Mouse (Mus musculus) gastrocnemius, adult 2 months (tissue): ENCODE measurements at regions not wholly inside any gene's neighbourhood (a gene's known extent, or its start where the extent isn't known, plus 50 kb on each side); places are given as distances from the start of the nearest gene placed in this dataset.
"Not testable (repeated sequence)": the region's sequence is repeated elsewhere in the genome, so short reads cannot be mapped to it uniquely, and the experiment has no call there.

Experiments
- DNase-seq: peaks from one replicate; pipeline ENCODE4 v3.0.0; 2022
- H3K27ac ChIP-seq: fragments of 200-600 bp; 2 replicates; pipeline ENCODE4 v1.8.1; 2022; ENCODE audit warnings: mild to moderate bottlenecking
- H3K4me3 ChIP-seq: fragments of 200-600 bp; 2 replicates; pipeline ENCODE4 v1.8.1; 2022; ENCODE audit warnings: mild to moderate bottlenecking, moderate library complexity
- CTCF ChIP-seq: fragments of 200-600 bp; IDR thresholded peaks from 2 replicates; pipeline ENCODE4 v1.8.1; 2022; ENCODE audit warnings: antibody characterized with exemption, mild to moderate bottlenecking, moderate library complexity
- intact Hi-C: fragments of 180-260 bp; cut with DNase I; formaldehyde crosslinking; loops from one replicate; pipeline ENCODE4 v1.15.1; 2025

- no peak for DNase-seq
- Histone ChIP-seq H3K27ac (no peak overlapping the region), H3K4me3 (no peak overlapping the region)
- intact Hi-C loops: no loop called here
- TF ChIP-seq CTCF: no peak
Measured at GRCm38 (mm10) chr1:164522377-164523150, 64.4 kb upstream of the Atp1b1 start.

GRCm38 (mm10) chr1:164521371-164522130 is 63.4 kb upstream of the Atp1b1 start:
- DNase-seq: no peak
- Histone ChIP-seq H3K4me3 (no peak overlapping the region), H3K27ac (no peak overlapping the region)
- intact Hi-C loops: no loop called here
- no peak for TF ChIP-seq CTCF

GRCm38 (mm10) chr1:164518866-164519265 is 60.7 kb upstream of the Atp1b1 start:
- H3K4me3 ChIP-seq: no peak overlapping the region
- no peak overlapping the region for H3K27ac ChIP-seq
- intact Hi-C loops: no loop called here
- DNase-seq: no peak
- no peak for TF ChIP-seq CTCF

- no peak for DNase-seq
- no peak for TF ChIP-seq CTCF
- Histone ChIP-seq H3K4me3 (no peak overlapping the region), H3K27ac (no peak overlapping the region)
- intact Hi-C loops: no loop called here
Measured at GRCm38 (mm10) chr1:164518308-164518707, 60.2 kb upstream of the Atp1b1 start.

- DNase-seq, intact Hi-C loops, H3K4me3 ChIP-seq, H3K27ac ChIP-seq: not testable (repeated sequence)
Measured at GRCm38 (mm10) chr1:164517362-164517761, 59.2 kb upstream of the Atp1b1 start.

GRCm38 (mm10) chr1:164511628-164512385 is 53.7 kb upstream of the Atp1b1 start:
- Histone ChIP-seq H3K4me3 (no peak overlapping the region), H3K27ac (no peak overlapping the region)
- DNase-seq: no peak
- no peak for TF ChIP-seq CTCF
- intact Hi-C loops: no loop called here

GRCm38 (mm10) chr1:164509226-164509625 is 51.1 kb upstream of the Atp1b1 start:
- intact Hi-C loops: no loop called here
- DNase-seq: no peak
- Histone ChIP-seq H3K27ac (no peak overlapping the region), H3K4me3 (no peak overlapping the region)
- TF ChIP-seq CTCF: no peak

- intact Hi-C loops: no loop called here
Measured at GRCm38 (mm10) chr1:164508556-164508955, 50.4 kb upstream of the Atp1b1 start.

GRCm38 (mm10) chr1:164508106-164508505 is 50.0 kb upstream of the Atp1b1 start:
- Histone ChIP-seq H3K27ac (no peak overlapping the region), H3K4me3 (no peak overlapping the region)
- intact Hi-C loops: no loop called here
- no peak for DNase-seq
- no peak for TF ChIP-seq CTCF

More at GRCm38 (mm10) chr1:164508556-164508955, 50.4 kb upstream of the Atp1b1 start:
- DNase-seq: no peak
- Histone ChIP-seq H3K27ac (no peak overlapping the region), H3K4me3 (no peak overlapping the region)
- TF ChIP-seq CTCF: no peak
